Mouse (Mus musculus): Measurements from ENCODE around the gene Frs2.

The Frs2 gene

GRCm38 (mm10) chr10:117148361-117149003 is at the start of gene Frs2:
Gene Frs2, minus strand, starts transcription at chr10:117148534.
- DNase-seq (ENCODE audit: low read depth, low spot score): peak; percentile 86

DNA sequence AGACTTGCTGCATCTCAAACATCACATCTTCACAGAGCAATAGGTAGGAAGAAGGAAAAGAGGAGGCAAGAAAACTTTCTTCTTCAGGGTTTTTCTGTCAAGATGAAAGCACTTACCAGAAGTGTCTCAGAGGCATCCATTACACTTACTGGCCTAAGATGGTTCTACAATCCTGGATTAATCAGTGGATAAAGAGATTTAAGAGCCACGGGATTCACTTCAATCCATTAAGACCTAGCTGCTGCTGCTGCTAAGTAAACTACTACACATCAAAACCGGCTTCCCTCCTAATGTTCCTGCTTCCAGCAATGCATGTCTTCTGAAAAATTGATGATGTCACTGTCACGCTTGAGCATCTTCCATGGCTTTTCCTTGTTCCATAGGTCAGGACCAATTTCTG is 48.4 kb upstream of the Frs2 start:
- no peak for DNase-seq (ENCODE audit: low read depth, low spot score)

- no peak for DNase-seq (ENCODE audit: low read depth, low spot score)
These were observed 47.4 kb upstream of the Frs2 start for GRCm38 (mm10) chr10:117195748-117196147.

DNA sequence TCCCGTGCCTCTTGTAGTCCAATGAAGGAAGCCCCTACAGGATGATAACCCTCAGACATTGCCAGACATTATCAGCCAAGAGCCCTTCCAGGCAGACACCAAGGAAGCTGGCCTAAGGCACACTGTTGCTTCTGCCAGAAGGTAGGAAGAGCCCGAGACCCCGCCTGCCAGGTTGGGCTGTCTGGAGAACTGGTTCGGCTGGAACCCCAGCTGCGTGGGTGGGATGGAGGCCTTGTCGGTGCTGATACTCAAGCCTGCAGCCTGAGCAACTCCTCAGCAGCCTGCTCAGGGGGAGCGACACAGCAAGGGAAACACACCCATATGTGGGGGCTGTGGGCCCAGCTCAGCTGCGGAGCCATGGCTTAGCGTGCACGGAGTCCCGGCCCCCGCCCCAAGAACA is 46.7 kb upstream of the Frs2 start:
- DNase-seq (ENCODE audit: low read depth, low spot score): no peak

DNA sequence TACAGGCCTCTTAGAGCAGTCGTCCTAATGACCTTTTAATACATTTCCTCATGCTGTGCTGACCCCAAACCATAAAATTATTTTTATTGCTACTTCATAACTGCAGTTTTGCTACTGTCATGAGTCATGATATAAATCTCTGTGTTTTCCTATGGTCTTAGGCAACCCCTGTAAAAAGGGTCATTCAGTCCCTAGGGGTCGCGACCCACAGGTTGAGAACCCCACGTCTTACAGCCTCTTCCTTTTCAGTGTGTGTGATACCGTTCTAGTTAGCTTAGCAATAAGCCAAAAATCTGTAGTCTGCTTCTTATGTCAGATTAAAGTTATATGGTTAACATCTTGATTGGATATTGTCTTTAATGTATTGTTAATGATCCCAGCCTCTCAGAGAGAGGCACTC is 45.0 kb upstream of the Frs2 start:
- no peak for DNase-seq (ENCODE audit: low read depth, low spot score)

GRCm38 (mm10) chr10:117185399-117186089 is 37.2 kb upstream of the Frs2 start:
- no peak for DNase-seq (ENCODE audit: low read depth, low spot score)

- no peak for DNase-seq (ENCODE audit: low read depth, low spot score)
These were observed 32.8 kb upstream of the Frs2 start for GRCm38 (mm10) chr10:117181098-117181497.

DNA sequence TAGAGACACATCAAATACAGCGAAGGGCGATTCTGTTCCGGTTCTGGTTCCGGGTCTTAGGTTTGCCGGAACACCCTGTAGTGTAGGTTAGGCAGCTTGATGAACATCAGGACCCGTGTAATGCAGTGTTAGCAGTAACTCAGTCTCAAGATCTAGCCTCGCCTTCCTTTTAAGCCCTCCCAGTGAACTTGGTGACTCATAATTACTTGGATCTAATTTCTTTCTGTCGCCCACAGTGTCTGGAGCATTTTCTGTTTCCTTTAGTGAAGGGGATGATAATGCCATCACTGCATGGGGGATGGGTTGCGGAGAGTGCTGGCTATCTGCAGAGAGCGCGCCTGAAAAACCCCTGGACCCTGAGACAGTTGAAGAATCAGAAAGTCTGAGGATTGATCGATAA is 26.3 kb upstream of the Frs2 start:
- no peak for DNase-seq (ENCODE audit: low read depth, low spot score)

DNA sequence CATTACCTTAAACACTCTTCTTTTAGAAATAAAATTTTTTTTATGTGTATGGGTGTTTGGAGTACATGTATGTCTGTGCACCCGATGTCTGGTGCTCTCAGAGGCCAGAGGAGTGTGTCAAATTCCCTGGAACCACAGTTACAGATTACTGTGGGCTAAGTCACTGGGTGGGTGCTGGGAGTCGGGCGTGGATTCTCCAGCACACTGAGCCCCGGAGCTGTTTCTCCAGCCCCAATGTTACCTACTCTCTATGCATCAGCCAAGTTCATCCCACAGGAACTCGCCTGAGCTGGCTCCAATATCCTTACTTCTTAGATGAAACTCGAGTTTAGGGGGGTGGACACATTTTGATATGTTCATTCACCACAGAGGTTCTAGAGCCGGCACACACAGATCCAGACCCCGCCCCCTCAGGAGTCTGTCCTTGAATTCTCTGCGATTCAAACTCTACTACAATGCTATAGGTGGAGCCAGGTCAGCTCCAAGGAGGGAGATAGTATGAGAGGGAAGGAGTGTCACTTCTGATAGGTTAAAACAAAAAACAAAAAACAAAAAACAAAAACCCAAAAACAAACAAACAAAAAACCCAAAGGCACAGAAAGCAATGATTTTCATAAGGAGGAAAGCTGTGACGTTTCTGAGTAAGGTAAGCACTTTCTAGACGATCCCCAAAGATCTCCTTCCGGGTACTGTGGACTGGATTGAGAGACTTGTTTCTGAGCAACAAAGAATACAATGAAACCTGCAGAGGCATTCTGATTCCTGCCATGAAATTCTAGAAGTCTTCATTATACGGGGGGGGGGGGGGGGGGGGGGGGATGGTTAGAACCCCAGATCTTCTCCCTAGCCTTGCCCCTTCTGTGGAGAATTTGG is 25.5 kb upstream of the Frs2 start:
- no peak for DNase-seq (ENCODE audit: low read depth, low spot score)

GRCm38 (mm10) chr10:117173111-117173510 is 24.8 kb upstream of the Frs2 start:
- no peak for DNase-seq (ENCODE audit: low read depth, low spot score)

- no peak for DNase-seq (ENCODE audit: low read depth, low spot score)
These were observed 23.7 kb upstream of the Frs2 start for GRCm38 (mm10) chr10:117172069-117172468.

- DNase-seq (ENCODE audit: low read depth, low spot score): no peak
These were observed 18.6 kb upstream of the Frs2 start for GRCm38 (mm10) chr10:117166785-117167425.

DNA sequence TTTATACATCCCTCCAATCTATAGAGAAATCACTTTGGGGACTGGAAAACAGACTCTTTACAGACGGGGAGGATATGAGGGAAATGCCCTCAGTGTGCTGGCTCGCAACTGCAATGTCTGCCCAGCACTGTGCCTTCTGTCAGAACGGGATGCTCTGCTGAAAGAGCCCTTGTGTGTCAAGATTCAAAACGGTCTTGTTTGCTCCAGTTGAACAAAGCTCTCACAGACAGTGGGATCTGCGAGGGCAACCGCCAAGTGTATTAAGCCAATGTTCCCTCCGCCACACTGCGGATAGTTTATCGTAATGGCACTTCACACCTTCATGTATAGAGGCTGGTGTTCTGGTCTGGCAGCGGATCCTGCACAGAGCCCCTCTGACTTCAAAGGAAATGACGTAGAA is 14.3 kb upstream of the Frs2 start:
- DNase-seq (ENCODE audit: low read depth, low spot score): no peak

DNA sequence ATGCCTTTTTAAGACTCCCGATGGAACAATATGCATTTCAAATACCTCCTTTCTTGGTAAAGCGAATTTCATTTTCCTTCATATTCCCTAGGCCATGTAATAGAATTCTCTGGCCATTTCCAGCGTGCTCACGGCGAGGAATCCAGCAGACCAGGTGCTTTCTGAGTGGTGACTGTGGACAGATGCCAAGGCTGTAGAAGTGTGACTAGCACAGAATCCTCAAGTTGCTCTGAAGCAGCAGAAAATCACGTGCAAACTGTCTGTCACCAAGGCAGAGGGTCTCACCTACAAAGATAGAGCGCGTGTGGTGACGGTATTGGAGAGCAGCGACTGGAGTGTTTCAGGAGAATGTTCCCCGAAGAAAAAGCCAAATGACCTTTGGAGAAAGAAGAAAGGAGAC is 11.8 kb upstream of the Frs2 start:
- DNase-seq (ENCODE audit: low read depth, low spot score): no peak

DNA sequence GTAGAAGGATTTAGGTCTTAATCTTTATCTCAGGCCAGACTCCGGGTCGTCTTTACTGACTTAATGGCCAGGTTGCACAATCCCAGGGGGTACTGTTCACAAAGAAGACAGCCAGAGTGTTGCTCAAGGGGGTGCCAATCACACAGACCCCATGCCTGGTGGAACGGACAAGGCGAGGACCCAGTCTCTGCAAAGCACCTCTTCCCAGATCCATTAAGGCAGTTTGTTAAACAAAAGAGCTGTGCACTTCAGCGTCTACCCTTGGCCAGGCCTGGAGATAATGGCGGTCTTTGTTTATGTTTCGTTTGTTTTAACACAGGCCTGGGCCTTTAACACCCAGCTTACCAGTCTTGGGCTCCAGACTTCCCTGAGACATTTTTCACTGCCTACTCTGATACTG is 3.9 kb upstream of the Frs2 start:
- DNase-seq (ENCODE audit: low read depth, low spot score): no peak

GRCm38 (mm10) chr10:117151676-117152075 is 3.3 kb upstream of the Frs2 start:
- DNase-seq (ENCODE audit: low read depth, low spot score): no peak

DNA sequence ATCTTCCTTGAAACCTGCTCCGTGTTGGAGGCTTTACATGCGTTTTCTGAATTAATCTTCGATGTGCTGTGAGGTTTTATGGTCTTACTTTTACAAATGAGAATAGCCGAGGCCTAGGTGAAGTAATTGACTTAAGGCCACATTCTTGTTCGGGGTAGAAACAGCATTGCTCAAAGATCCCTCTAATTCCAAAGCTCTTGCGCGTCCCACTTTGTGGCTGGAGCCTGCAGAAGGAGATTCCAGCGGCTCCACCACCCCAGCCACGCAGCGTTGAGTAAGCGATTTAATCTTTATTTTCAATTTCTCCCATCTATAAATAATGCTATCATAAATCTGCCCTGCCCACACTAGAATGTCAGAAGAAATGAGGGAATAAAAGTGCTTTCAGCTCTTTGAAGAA is 2.9 kb upstream of the Frs2 start:
- DNase-seq (ENCODE audit: low read depth, low spot score): no peak

- no peak for DNase-seq (ENCODE audit: low read depth, low spot score)
These were observed 2.4 kb upstream of the Frs2 start for GRCm38 (mm10) chr10:117150764-117151163.

DNA sequence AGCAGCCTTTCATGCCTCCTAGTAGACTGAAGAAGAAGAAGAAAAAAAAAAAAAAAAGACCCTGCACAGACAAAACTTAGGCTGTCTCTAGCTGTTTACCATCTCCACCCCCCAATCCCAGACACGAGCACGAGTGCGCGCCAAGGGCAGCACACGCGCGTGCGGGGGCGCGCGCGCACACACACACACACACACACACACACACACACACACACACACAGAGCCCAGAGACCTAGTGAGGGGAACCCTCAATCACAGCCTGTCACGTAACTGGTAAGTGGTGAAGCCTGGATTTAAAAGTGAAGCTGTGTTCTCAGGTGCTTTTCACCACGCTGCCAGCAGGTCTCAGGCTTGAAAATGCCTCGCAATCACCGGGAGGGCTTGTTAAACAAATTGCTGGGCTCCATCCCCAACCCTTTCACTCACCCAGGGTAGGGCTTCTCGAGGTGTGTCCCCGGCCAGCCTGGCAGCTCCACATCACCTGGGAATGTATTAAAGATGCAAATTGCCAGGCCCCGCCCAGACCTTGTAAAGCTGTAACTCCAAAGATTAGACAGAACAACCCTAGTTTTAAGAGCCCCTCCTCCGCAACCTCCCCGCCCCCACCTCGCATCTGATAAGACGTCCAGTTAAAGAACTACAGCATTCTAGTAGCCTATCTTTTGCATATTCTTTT is 1.7 kb upstream of the Frs2 start:
- DNase-seq (ENCODE audit: low read depth, low spot score): no peak

GRCm38 (mm10) chr10:117149241-117149640 is 907 bp upstream of the Frs2 start:
- no peak for DNase-seq (ENCODE audit: low read depth, low spot score)

All from telencephalon, adult 2 months (tissue).